Mouse (Mus musculus) liver, postnatal 0 days (tissue): ENCODE results near the gene Adarb1. TPM values are rescaled to one million over a fixed set of nuclear protein-coding genes. Genes with fewer than 3 reads are reported as not detected.

Experiments
- ATAC-seq: fragments of 200-750 bp; cut with Nextera tagmentation; 2 replicates; pipeline ENCODE4 v1.8.0; 2017; ENCODE audit warnings: mild to moderate bottlenecking, moderate library complexity
- DNase-seq: peaks from one replicate; pipeline ENCODE4 v3.0.0-alpha.2; 2016
- H3K27ac ChIP-seq: fragments of 300-500 bp; sonication (generic); 2 replicates; pipeline ENCODE4 v1.5.1; 2014; ENCODE audit warnings: antibody characterized with exemption, moderate library complexity, mild to moderate bottlenecking, low read depth
- H3K27me3 ChIP-seq: fragments of 300-500 bp; sonication (generic); 2 replicates; pipeline ENCODE4 v1.6.1; 2014; ENCODE audit warnings: low read length, control low read depth, mixed read lengths; ENCODE audit not compliant: insufficient read depth
- H3K36me3 ChIP-seq: fragments of 300-500 bp; sonication (generic); replicated peaks from 2 replicates; pipeline ENCODE4 v1.6.1; 2014; ENCODE audit warnings: mild to moderate bottlenecking, control low read depth, low read length, moderate library complexity, mixed read lengths; ENCODE audit not compliant: insufficient read depth
- H3K4me1 ChIP-seq: fragments of 300-500 bp; sonication (generic); 2 replicates; pipeline ENCODE4 v1.6.1; 2014; ENCODE audit warnings: antibody characterized with exemption, mild to moderate bottlenecking, control low read depth; ENCODE audit not compliant: insufficient read depth
- H3K4me2 ChIP-seq: fragments of 300-500 bp; sonication (generic); 2 replicates; pipeline ENCODE4 v1.6.1; 2014; ENCODE audit warnings: low read depth, mild to moderate bottlenecking, low read length, moderate library complexity, mixed read lengths
- H3K4me3 ChIP-seq: fragments of 300-500 bp; sonication (generic); 2 replicates; pipeline ENCODE4 v1.5.1; 2014; ENCODE audit warnings: low read depth, low read length
- H3K9ac ChIP-seq: fragments of 300-500 bp; sonication (generic); replicated peaks from 2 replicates; pipeline ENCODE4 v1.6.1; 2014; ENCODE audit warnings: mild to moderate bottlenecking, moderate library complexity
- H3K9me3 ChIP-seq: fragments of 300-500 bp; sonication (generic); 2 replicates; pipeline ENCODE4 v1.6.1; 2016; ENCODE audit warnings: mild to moderate bottlenecking, control low read depth, low read length, mixed read lengths
- CTCF ChIP-seq: sonication (generic); IDR thresholded peaks from 2 replicates; pipeline ENCODE4 v1.5.1; 2016; ENCODE audit warnings: antibody characterized with exemption, low read depth
- EP300 ChIP-seq: IDR thresholded peaks from 2 replicates; pipeline ENCODE4 v1.6.1; 2016; ENCODE audit warnings: antibody characterized with exemption, low read depth, mild to moderate bottlenecking
- WGBS: fragments of 180-500 bp; shearing (Covaris S2); extraction: QIAGEN DNeasy Blood & Tissue Kit; methylation state at CpG from one replicate; pipeline ENCODE4 v1.1.7; 2014; ENCODE audit not compliant: insufficient replicate concordance; 5-methylcytosine and 5-hydroxymethylcytosine counted together
- polyA plus RNA-seq: library from polyadenylated mRNA; unstranded; fragments of >200 nt; fragmentation: Nextera tagmentation; extraction: Ambion mirVana; gene quantifications from 2 replicates; pipeline ENCODE4 v1.2.1, GENCODE M21; 2015

Adarb1 gene
- polyA plus RNA-seq, 1 experiment from 2014 or later, result 1.8 TPM

GRCm38 (mm10) chr10:77243572-77244161 lies 174.4 kb downstream of the Adarb1 start:
- Histone ChIP-seq H3K4me2 (no peak overlapping the region), H3K27me3 (no peaks in the 10 kb centered on the region), H3K36me3 (no peaks in the 10 kb centered on the region), H3K9ac (no peak overlapping the region), H3K4me1 (peaks cover 3% of the 10 kb centered on the region; the same call in 1 of the 2 replicates), H3K9me3 (no peaks in the 10 kb centered on the region), H3K27ac (no peak overlapping the region), H3K4me3 (no peak overlapping the region)
- DNase-seq, result no peak
- TF ChIP-seq CTCF, result no peak
- TF ChIP-seq EP300, result no peak
- WGBS, result 75% methylated on average over 11 of the region's 11 CpGs
- no peak for ATAC-seq

GRCm38 (mm10) chr10:77242871-77243270 lies 175.2 kb downstream of the Adarb1 start:
- ATAC-seq (peak; percentile 82), DNase-seq (peak; percentile 21)
- TF ChIP-seq CTCF (no peak), EP300 (no peak)
- no peaks in the 10 kb centered on the region for H3K36me3 ChIP-seq
- no peaks in the 10 kb centered on the region for H3K27me3 ChIP-seq
- no peak overlapping the region for H3K4me3 ChIP-seq
- H3K4me1 ChIP-seq, result peaks cover 3% of the 10 kb centered on the region; the same call in 1 of the 2 replicates
- 0 out of 2 replicates have a peak overlapping the region, but pooled peaks have one; percentile 14 for H3K4me2 ChIP-seq
- WGBS, result 43% methylated on average over 14 of the region's 14 CpGs
- no peak overlapping the region for H3K9ac ChIP-seq
- H3K27ac ChIP-seq, result no peak overlapping the region
- no peaks in the 10 kb centered on the region for H3K9me3 ChIP-seq

GRCm38 (mm10) chr10:77242396-77242795 lies 175.7 kb downstream of the Adarb1 start:
- Histone ChIP-seq H3K27me3 (no peaks in the 10 kb centered on the region), H3K36me3 (no peaks in the 10 kb centered on the region), H3K9ac (no peak overlapping the region), H3K9me3 (no peaks in the 10 kb centered on the region), H3K4me1 (peaks cover 3% of the 10 kb centered on the region; the same call in 1 of the 2 replicates), H3K27ac (no peak overlapping the region), H3K4me3 (no peak overlapping the region), H3K4me2 (0 out of 2 replicates have a peak overlapping the region, but pooled peaks have one; percentile 14)
- DNase-seq, result no peak
- TF ChIP-seq EP300, result no peak
- TF ChIP-seq CTCF, result no peak
- peak; percentile 35 for ATAC-seq
- WGBS, result 58% methylated on average over 3 of the region's 3 CpGs

GRCm38 (mm10) chr10:77240764-77241163 lies 177.3 kb downstream of the Adarb1 start:
- TF ChIP-seq EP300 (no peak), CTCF (no peak)
- no peak for DNase-seq
- H3K4me3 ChIP-seq, result no peak overlapping the region
- ATAC-seq, result no peak
- H3K27me3 ChIP-seq, result no peaks in the 10 kb centered on the region
- H3K4me1 ChIP-seq, result peaks cover 3% of the 10 kb centered on the region; the same call in 1 of the 2 replicates
- no peak overlapping the region for H3K27ac ChIP-seq
- H3K9me3 ChIP-seq, result no peaks in the 10 kb centered on the region
- no peak overlapping the region for H3K9ac ChIP-seq
- no peaks in the 10 kb centered on the region for H3K36me3 ChIP-seq
- H3K4me2 ChIP-seq, result no peak overlapping the region
- WGBS, result 83% methylated on average over 8 of the region's 8 CpGs

Other genes with a start within 250 kb of the Adarb1 start
- gene Pofut2, start 159.1 kb downstream of the Adarb1 start, polyA plus RNA-seq, result 16.4 and 17.2 TPM in 2 replicates
- gene Fam207a, start 97.5 kb upstream of the Adarb1 start, polyA plus RNA-seq, result 14.8 and 15.5 TPM in 2 replicates
- gene Itgb2, start 112.0 kb upstream of the Adarb1 start, polyA plus RNA-seq, result 18.7 and 23.1 TPM in 2 replicates
- 126 and 129 TPM in 2 replicates for gene Pttg1ip, start 163.4 kb upstream of the Adarb1 start, polyA plus RNA-seq
- gene Sumo3, start 187.8 kb upstream of the Adarb1 start, polyA plus RNA-seq, result 105 and 111 TPM in 2 replicates
- 8.4 and 13.3 TPM in 2 replicates for gene Gm49325, start 187.9 kb upstream of the Adarb1 start, polyA plus RNA-seq
- gene Ube2g2, start 204.0 kb upstream of the Adarb1 start, polyA plus RNA-seq, result 37.4 and 40.4 TPM in 2 replicates